Mouse (Mus musculus): Measurements from ENCODE around the gene Pdlim7. TPM values are rescaled to one million over a fixed set of nuclear protein-coding genes. Genes with fewer than 3 reads are reported as not detected.

Pdlim7 gene
- total and polyA plus RNA-seq, 3 experiments = 8.7 to 32.5 (median 11.2) TPM

DNA sequence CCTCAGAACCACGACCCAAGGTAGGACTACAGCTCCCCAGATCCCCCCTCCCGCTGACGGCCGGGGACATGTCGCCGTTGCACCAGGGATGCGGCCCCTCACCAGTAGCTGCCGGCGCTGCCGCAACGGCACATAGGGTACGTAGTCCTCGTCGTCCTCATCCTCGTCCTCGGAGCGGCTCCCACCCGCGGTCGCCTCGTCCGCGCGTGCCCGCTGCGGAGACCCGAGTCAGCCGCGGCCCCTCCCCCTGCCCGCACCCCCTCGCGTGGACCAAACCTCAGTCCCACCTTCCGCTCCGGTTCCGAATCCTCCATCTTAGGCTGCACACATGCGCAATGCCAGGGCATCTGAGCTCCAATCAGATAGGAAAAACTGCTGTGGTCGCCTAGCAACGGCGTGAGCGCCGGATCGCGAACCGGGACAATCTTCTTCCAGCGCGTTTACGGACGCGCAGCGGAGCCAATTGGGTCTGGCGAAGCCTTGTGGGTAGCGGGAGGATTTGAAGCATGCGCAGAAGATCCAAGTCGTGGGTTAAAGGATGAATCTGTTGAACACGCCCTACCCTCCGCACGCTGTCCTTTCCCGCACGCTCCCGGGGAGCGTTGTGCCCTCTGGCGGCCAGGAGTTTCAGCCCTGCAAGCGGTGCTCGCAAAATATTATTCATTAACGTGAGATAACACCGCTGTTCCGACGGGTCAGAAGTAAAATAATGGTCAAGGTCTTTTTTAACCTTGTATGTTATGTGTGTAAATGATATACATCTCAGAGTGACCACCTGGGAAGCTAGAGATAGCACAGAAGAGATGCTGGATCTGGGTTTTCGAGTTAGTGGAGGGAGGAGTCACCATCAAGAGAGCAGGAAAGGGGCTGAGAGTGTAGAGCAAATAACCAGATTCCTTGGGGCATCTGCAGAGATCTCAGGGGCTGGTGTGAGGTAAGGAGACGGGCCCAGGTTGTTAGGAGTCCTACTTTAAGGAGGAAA, 23.0 kb upstream of the Pdlim7 start, which contains the start of gene Ddx41 (continued):
- TF ChIP-seq ZKSCAN1 (IDR thresholded peaks at IDR 0.05; ENCODE audit: borderline replicate concordance, low read depth, low read length) = no peak

DNA sequence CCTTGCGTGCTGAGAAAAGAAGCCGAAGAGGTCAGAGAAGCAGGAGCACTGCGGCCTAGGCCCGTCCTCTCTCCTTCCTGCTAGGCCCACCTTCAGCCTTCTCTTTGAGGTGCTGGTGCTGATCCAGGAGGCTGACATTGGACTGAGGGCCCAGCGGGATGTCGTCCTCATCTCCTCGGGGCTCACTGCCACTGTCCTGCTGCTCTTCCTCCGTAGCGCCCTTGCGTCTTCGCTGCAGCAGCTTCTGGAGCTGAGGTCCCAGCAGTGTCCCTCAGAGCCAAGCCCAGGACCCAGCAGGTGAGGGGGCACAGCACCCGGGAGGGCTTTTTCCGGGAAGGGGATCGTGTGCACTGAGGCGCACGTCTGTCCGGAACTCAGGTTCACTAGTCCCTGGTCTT, 22.3 kb upstream of the Pdlim7 start:
- peak overlapping the region; percentile 53 for H3K27ac ChIP-seq (ENCODE audit: insufficient read depth, low read depth)
- dilution Hi-C loops (cut with MboI; ENCODE audit: extremely low pct_ligation_motif_present, extremely low pct_unique_long_range_greater_than_20kb, low sequenced_read_pairs) = no loop called here
- H3K4me3 ChIP-seq (replicated peaks in 1 of 3; ENCODE audit: low read depth in 2 of 3, low read length in 2 of 3, poor library complexity in 1 of 3) = peak overlapping the region; percentile 79 to 95 (median 89)
- H3K4me1 ChIP-seq (ENCODE audit: control insufficient read depth in 1 of 2, insufficient read depth in 2 of 2) = peaks cover 13 to 37% of the 10 kb centered on the region in 2 experiments
- H3K4me2 ChIP-seq (ENCODE audit: insufficient read depth, low read depth, poor library complexity, severe bottlenecking) = peak overlapping the region; percentile 86
- H3K27me3 ChIP-seq (replicated peaks) = no peaks in the 10 kb centered on the region
- DNase-seq (ENCODE audit: extremely low read depth) = no peak
- peaks cover 65 to 79% of the 10 kb centered on the region in 2 experiments for H3K36me3 ChIP-seq (replicated peaks in 1 of 2; ENCODE audit: control insufficient read depth in 1 of 2, insufficient read depth in 1 of 2, low read length in 1 of 2)
- no peak for TF ChIP-seq HCFC1 (IDR thresholded peaks at IDR 0.05; ENCODE audit: low read depth, low read length)
- no peak for TF ChIP-seq SMC3 (IDR thresholded peaks at IDR 0.05; ENCODE audit: low read depth, low read length)
- TF ChIP-seq ELF1 (IDR thresholded peaks at IDR 0.05; ENCODE audit: low read depth, low read length) = no peak
- no peak for TF ChIP-seq EP300 (IDR thresholded peaks at IDR 0.05; ENCODE audit: low read length)
- TF ChIP-seq JUN (IDR thresholded peaks at IDR 0.05; ENCODE audit: insufficient read depth, low read depth, low read length) = no peak
- no peak for TF ChIP-seq MAX (IDR thresholded peaks at IDR 0.05; ENCODE audit: low read length)
- TF ChIP-seq POLR2A (IDR thresholded peaks at IDR 0.05; ENCODE audit: low read depth, low read length) = no peak
- no peak for TF ChIP-seq USF1 (IDR thresholded peaks at IDR 0.05; ENCODE audit: low read depth, low read length)
- no peak for TF ChIP-seq JUND (conservative IDR thresholded peaks at IDR 0.05; ENCODE audit: low read depth, low read length)
- no peak for TF ChIP-seq NRF1 (IDR thresholded peaks at IDR 0.05; ENCODE audit: low read depth, low read length)
- no peak for TF ChIP-seq MEF2A (IDR thresholded peaks at IDR 0.05; ENCODE audit: borderline replicate concordance, low read depth, low read length)
- TF ChIP-seq IRF4 (IDR thresholded peaks at IDR 0.05; ENCODE audit: low read depth, low read length) = no peak
- no peak for TF ChIP-seq CHD1 (IDR thresholded peaks at IDR 0.05; ENCODE audit: low read depth, low read length)
- no peak for TF ChIP-seq RCOR1 (conservative IDR thresholded peaks at IDR 0.05; ENCODE audit: low read depth, low read length)
- TF ChIP-seq MYC (IDR thresholded peaks at IDR 0.05; ENCODE audit: low read depth, low read length) = no peak
- no peak for TF ChIP-seq ETS1 (conservative IDR thresholded peaks at IDR 0.05; ENCODE audit: low read depth, low read length)
- no peaks in the 10 kb centered on the region for H3K9me3 ChIP-seq (replicated peaks; ENCODE audit: low read length)
- H3K79me2 ChIP-seq (replicated peaks; ENCODE audit: control insufficient read depth, extremely low read depth, insufficient read depth, poor library complexity, severe bottlenecking) = peaks cover 14% of the 10 kb centered on the region
- in situ Hi-C loops (cut with MboI; ENCODE audit: low pct_ligation_motif_present, low pct_unique_long_range_greater_than_20kb, low sequenced_read_pairs) = no loop called here
- peak overlapping the region; percentile 69 for H3K9ac ChIP-seq (ENCODE audit: insufficient read depth, low read depth)

Data from CH12.LX (cell line).